Mouse (Mus musculus): ENCODE data around the gene Casp6. TPM values are rescaled to one million over a fixed set of nuclear protein-coding genes. Genes with fewer than 3 reads are reported as not detected.

Gene Casp6
- total and polyA plus RNA-seq, 2 experiments from 2014 or later = 20.8 to 48.7 TPM

- Histone ChIP-seq H3K9me3 (replicated peaks; ENCODE audit: control insufficient read depth, low read length) (no peaks in the 10 kb centered on the region; the same call in 1 of the 2 replicates), H3K4me2 (ENCODE audit: low read depth, low read length) (no peak overlapping the region), H3K27ac (ENCODE audit: low read depth) (no peak overlapping the region), H3K9ac (replicated peaks; ENCODE audit: low read depth, low read length) (no peak overlapping the region), H3K4me1 (ENCODE audit: control insufficient read depth, insufficient read depth) (no peaks in the 10 kb centered on the region), H3K27me3 (ENCODE audit: control insufficient read depth, insufficient read depth, low read length) (no peaks in the 10 kb centered on the region), H3K4me3 (ENCODE audit: low read depth, low read length) (no peak overlapping the region), H3K36me3 (replicated peaks; ENCODE audit: control insufficient read depth, insufficient read depth, low read length) (no peaks in the 10 kb centered on the region)
- TF ChIP-seq EP300 (IDR thresholded peaks at IDR 0.05; ENCODE audit: low read depth) (no peak), CTCF (IDR thresholded peaks at IDR 0.05; ENCODE audit: low read depth) (no peak)
- no peak for DNase-seq (ENCODE audit: low spot score)
- ATAC-seq (ENCODE audit: insufficient read depth, low read depth) = no peak
- WGBS = 83% methylated on average over 7 of the region's 7 CpGs
Observed at GRCm38 (mm10) chr3:129923581-129923980, 22.4 kb downstream of the Casp6 start.

DNA sequence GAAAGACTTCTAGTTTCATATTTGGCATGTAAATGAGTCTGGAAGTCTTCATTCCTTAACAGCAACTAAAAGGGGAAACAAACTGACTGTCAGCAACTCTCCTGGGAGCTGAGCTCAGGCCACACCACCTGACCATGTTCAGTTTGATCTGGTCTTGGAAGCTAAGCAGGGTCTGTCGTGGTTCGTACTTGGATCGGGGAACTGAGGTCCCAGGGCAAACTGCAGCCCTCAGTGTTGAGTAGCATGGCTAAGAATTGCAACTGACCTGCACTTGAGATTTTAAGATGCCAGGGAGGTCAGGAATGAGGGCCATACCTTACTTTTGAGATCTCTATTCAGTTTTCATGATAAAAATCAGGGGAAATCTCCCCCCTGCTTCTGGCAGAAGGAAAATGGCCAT lies 24.6 kb downstream of the Casp6 start:
- ATAC-seq (ENCODE audit: insufficient read depth, low read depth) = no peak
- H3K4me3 ChIP-seq (ENCODE audit: low read depth, low read length) = no peak overlapping the region

DNA sequence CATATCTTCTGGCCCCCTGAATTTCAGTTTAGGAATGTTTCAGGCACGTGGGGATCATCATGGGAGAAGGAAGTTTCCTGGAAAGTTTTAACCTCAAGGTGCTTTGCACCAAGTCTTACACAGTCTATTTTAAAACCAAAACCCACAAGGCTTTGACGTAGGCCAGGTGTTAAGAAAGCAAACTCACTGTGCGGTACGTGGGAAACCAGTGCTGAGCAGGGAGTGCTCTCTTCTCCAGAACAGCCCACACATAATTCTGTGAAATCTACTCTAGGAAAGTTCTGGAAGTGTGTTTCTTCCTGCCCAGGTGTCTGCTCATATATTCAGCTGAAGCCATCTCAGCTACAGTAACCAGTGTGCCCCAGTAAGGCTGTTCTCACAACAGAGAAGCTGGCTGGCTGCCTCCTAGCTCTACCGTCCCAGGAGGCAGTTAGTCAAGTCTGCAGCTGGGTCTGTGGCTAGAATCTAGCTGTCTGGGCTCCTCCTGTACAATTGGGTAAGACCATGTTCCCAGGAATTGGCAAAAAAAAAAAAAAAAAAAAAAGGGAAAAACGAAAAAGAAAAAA lies 29.1 kb downstream of the Casp6 start:
- no peaks in the 10 kb centered on the region; the same call in 1 of the 2 replicates for H3K9me3 ChIP-seq (replicated peaks; ENCODE audit: control insufficient read depth, low read length)
- H3K4me1 ChIP-seq (ENCODE audit: control insufficient read depth, insufficient read depth) = no peaks in the 10 kb centered on the region
- no peaks in the 10 kb centered on the region for H3K36me3 ChIP-seq (replicated peaks; ENCODE audit: control insufficient read depth, insufficient read depth, low read length)
- ATAC-seq (ENCODE audit: insufficient read depth, low read depth) (no peak), DNase-seq (ENCODE audit: low spot score) (no peak)
- TF ChIP-seq CTCF (IDR thresholded peaks at IDR 0.05; ENCODE audit: low read depth) (no peak), EP300 (IDR thresholded peaks at IDR 0.05; ENCODE audit: low read depth) (no peak)
- no peak overlapping the region for H3K4me2 ChIP-seq (ENCODE audit: low read depth, low read length)
- no peak overlapping the region for H3K9ac ChIP-seq (replicated peaks; ENCODE audit: low read depth, low read length)
- H3K27ac ChIP-seq (ENCODE audit: low read depth) = no peak overlapping the region
- H3K4me3 ChIP-seq (ENCODE audit: low read depth, low read length) = no peak overlapping the region
- H3K27me3 ChIP-seq (ENCODE audit: control insufficient read depth, insufficient read depth, low read length) = no peaks in the 10 kb centered on the region
- WGBS = 63% methylated on average over 6 of the region's 6 CpGs

More for the DNA sequence above, 24.6 kb downstream of the Casp6 start:
- no peak for DNase-seq (ENCODE audit: low spot score)
- Histone ChIP-seq H3K36me3 (replicated peaks; ENCODE audit: control insufficient read depth, insufficient read depth, low read length) (no peaks in the 10 kb centered on the region), H3K27ac (ENCODE audit: low read depth) (no peak overlapping the region), H3K9me3 (replicated peaks; ENCODE audit: control insufficient read depth, low read length) (no peaks in the 10 kb centered on the region; the same call in 1 of the 2 replicates), H3K27me3 (ENCODE audit: control insufficient read depth, insufficient read depth, low read length) (no peaks in the 10 kb centered on the region), H3K4me1 (ENCODE audit: control insufficient read depth, insufficient read depth) (no peaks in the 10 kb centered on the region), H3K9ac (replicated peaks; ENCODE audit: low read depth, low read length) (no peak overlapping the region), H3K4me2 (ENCODE audit: low read depth, low read length) (no peak overlapping the region)
- TF ChIP-seq CTCF (IDR thresholded peaks at IDR 0.05; ENCODE audit: low read depth) = no peak
- no peak for TF ChIP-seq EP300 (IDR thresholded peaks at IDR 0.05; ENCODE audit: low read depth)
- 78% methylated on average over 3 of the region's 3 CpGs for WGBS

- Histone ChIP-seq H3K27ac (ENCODE audit: low read depth) (no peak overlapping the region), H3K9me3 (replicated peaks; ENCODE audit: control insufficient read depth, low read length) (no peaks in the 10 kb centered on the region), H3K4me3 (ENCODE audit: low read depth, low read length) (no peak overlapping the region), H3K36me3 (replicated peaks; ENCODE audit: control insufficient read depth, insufficient read depth, low read length) (no peaks in the 10 kb centered on the region), H3K27me3 (ENCODE audit: control insufficient read depth, insufficient read depth, low read length) (no peaks in the 10 kb centered on the region), H3K4me1 (ENCODE audit: control insufficient read depth, insufficient read depth) (no peaks in the 10 kb centered on the region), H3K9ac (replicated peaks; ENCODE audit: low read depth, low read length) (no peak overlapping the region), H3K4me2 (ENCODE audit: low read depth, low read length) (no peak overlapping the region)
- ATAC-seq (ENCODE audit: insufficient read depth, low read depth) = no peak
- DNase-seq (ENCODE audit: low spot score) = no peak
- TF ChIP-seq CTCF (IDR thresholded peaks at IDR 0.05; ENCODE audit: low read depth) = peak; percentile 15; the same call in 1 of the 2 replicates
- no peak for TF ChIP-seq EP300 (IDR thresholded peaks at IDR 0.05; ENCODE audit: low read depth)
- 39% methylated on average over 4 of the region's 4 CpGs for WGBS
Observed at GRCm38 (mm10) chr3:129932443-129932842, 31.2 kb downstream of the Casp6 start.

DNA sequence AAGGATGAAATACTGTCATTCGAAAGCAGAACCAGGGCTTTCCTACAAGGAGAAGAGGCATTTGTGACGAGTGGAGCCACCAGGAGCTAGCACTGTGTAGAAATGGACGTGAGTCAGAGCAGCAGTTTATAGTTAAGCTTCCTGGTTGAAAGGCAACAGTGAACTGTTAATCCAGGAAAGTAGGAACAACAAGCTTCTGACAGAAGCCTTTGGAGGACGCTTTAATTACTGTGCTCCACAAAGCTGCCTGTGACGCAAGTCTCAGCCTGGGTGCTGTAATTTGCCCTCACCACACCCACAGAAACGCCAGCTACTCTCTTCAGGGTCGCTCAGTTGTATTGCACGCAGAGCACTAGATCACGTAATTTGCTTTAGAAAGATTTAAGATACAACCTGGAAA lies 35.3 kb downstream of the Casp6 start:
- no peak for TF ChIP-seq CTCF (IDR thresholded peaks at IDR 0.05; ENCODE audit: low read depth)
- no peak for ATAC-seq (ENCODE audit: insufficient read depth, low read depth)
- no peaks in the 10 kb centered on the region for H3K27me3 ChIP-seq (ENCODE audit: control insufficient read depth, insufficient read depth, low read length)
- no peak overlapping the region for H3K4me2 ChIP-seq (ENCODE audit: low read depth, low read length)
- DNase-seq (ENCODE audit: low spot score) = no peak
- H3K9ac ChIP-seq (replicated peaks; ENCODE audit: low read depth, low read length) = no peak overlapping the region
- no peaks in the 10 kb centered on the region for H3K9me3 ChIP-seq (replicated peaks; ENCODE audit: control insufficient read depth, low read length)
- no peaks in the 10 kb centered on the region for H3K4me1 ChIP-seq (ENCODE audit: control insufficient read depth, insufficient read depth)
- no peaks in the 10 kb centered on the region for H3K36me3 ChIP-seq (replicated peaks; ENCODE audit: control insufficient read depth, insufficient read depth, low read length)
- no peak overlapping the region for H3K4me3 ChIP-seq (ENCODE audit: low read depth, low read length)
- 60% methylated on average over 9 of the region's 9 CpGs for WGBS
- no peak overlapping the region for H3K27ac ChIP-seq (ENCODE audit: low read depth)

DNA sequence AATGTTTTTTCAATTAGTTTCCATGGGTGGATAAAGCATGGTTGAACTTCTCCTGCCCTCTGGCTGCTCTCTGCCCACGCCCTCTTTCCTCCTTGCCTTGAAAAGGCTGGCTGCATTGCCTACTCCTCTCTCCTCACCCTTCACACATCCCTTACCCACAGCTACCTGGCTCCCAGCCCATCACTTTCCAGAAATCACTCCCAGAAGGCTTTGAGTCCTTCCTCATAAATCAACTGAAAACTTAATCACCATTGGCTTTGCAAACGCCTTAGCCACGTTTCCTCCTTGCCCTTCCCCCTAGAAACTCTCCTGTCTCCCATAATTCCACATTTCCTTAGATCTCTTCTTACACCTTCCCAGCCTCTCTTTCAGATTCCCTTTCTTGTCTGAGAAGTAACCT lies 36.6 kb downstream of the Casp6 start:
- ATAC-seq (ENCODE audit: insufficient read depth, low read depth) (no peak), DNase-seq (ENCODE audit: low spot score) (no peak)
- Histone ChIP-seq H3K27me3 (ENCODE audit: control insufficient read depth, insufficient read depth, low read length) (no peaks in the 10 kb centered on the region), H3K4me2 (ENCODE audit: low read depth, low read length) (no peak overlapping the region), H3K4me1 (ENCODE audit: control insufficient read depth, insufficient read depth) (no peaks in the 10 kb centered on the region), H3K9me3 (replicated peaks; ENCODE audit: control insufficient read depth, low read length) (no peaks in the 10 kb centered on the region), H3K9ac (replicated peaks; ENCODE audit: low read depth, low read length) (no peak overlapping the region), H3K4me3 (ENCODE audit: low read depth, low read length) (no peak overlapping the region), H3K36me3 (replicated peaks; ENCODE audit: control insufficient read depth, insufficient read depth, low read length) (no peaks in the 10 kb centered on the region), H3K27ac (ENCODE audit: low read depth) (no peak overlapping the region)
- no peak for TF ChIP-seq CTCF (IDR thresholded peaks at IDR 0.05; ENCODE audit: low read depth)
- no peak for TF ChIP-seq EP300 (IDR thresholded peaks at IDR 0.05; ENCODE audit: low read depth)
- WGBS = 45% methylated on average over 3 of the region's 3 CpGs
